Mouse (Mus musculus) gastrocnemius, postnatal 10 days (tissue): ENCODE measurements around the gene Mcm5. TPM values are rescaled to one million over a fixed set of nuclear protein-coding genes. Genes with fewer than 3 reads are reported as not detected.
A peak's percentile ranks its signal among the peaks of the same experiment; 100 is the strongest.

Experiments
- DNase-seq: peaks from one replicate; pipeline ENCODE4 v3.0.0; 2021; ENCODE audit warnings: mixed read lengths
- total RNA-seq, 2 experiments: library from RNA; stranded (reverse); gene quantifications; 2 replicates each; pipeline ENCODE4 v1.2.3; 2021

The Mcm5 gene
- total RNA-seq, 2 experiments from 2014 or later, result 11.9 to 15.5 TPM

DNA sequence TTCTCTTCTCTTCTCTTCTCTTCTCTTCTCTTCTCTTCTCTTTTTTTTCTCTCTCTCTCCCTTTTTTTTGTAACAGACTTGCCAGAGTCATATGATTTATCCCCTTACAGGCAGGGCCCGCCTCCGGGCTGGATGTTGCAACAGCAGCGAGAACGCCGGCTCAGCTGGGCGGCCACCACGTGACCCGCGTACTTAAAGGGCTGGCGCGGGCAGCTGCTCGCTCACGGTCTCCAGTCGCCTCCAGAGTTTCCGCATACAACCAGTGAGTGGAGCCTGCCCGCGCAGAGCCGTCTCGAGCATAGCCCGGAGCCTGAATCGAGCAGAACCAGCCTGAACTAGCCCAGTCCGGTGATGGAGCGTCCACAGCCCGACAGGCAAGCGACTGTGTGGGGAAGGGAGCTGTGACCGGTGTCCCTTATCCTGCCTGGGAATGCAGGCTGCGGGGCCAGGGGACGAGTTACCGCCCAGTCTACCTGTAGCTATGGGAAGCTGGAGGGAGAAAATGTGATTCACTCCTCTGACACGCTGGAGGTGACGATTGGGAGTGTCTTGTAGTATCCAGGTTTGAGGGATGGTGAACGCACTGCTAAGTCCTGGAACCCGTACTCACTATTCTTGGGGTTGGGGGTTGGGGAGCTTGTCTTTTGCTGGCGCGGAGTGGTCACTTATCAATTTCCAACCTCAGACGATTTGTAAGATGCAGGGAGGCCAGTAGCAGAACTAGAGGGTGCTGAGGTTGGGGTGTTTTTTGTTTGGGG, 15.8 kb upstream of the Mcm5 start, which contains the start of gene Hmox1:
Hmox1 (plus strand) TSS at position 223 of the 758 bp plus-strand sequence.
- DNase-seq, result peak; percentile 93

DNA sequence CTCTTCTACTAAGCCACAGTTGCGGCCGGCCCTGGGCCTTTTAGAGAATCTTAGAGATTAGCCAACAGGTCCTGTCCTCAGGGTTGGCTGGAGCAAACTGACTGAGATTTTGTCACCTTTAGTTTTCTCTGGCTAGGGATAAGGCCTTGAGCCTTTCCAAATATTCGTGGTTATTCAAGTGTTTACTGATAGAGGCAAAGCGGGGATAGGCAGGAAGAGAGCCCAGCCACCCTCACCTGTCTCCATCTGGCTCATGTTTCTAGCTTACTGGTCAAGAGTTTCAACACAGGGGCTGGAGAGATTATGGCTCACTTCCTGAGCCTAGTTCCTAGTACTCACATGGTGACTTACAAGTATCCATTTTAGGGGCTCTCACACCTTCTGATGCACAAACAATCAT, 6.4 kb upstream of the Mcm5 start:
- no peak for DNase-seq

DNA sequence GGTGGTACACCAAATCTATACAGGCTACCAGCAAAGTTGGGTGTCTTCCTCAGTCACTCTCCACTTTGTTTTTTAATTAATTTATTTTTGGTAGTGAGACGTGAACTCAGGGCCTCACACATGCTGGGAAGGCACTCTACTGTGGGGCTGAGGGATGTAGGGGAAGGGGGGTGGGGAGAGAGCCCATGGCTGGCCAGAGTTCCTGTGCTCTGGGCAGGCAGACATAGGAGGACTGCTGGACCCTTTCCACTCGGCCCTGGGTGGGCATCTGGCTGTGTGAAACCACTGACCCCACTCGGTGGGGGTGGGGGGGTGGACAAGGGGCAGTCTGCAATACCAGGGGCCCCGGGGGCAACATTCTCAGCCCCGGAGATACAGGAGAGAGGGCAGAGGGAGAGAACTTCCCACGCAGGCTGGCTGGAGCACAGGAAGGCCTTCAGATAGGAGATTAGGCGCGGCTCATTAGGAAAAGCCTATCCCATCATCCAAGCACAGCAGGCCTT, 5.9 kb upstream of the Mcm5 start:
- no peak for DNase-seq

DNA sequence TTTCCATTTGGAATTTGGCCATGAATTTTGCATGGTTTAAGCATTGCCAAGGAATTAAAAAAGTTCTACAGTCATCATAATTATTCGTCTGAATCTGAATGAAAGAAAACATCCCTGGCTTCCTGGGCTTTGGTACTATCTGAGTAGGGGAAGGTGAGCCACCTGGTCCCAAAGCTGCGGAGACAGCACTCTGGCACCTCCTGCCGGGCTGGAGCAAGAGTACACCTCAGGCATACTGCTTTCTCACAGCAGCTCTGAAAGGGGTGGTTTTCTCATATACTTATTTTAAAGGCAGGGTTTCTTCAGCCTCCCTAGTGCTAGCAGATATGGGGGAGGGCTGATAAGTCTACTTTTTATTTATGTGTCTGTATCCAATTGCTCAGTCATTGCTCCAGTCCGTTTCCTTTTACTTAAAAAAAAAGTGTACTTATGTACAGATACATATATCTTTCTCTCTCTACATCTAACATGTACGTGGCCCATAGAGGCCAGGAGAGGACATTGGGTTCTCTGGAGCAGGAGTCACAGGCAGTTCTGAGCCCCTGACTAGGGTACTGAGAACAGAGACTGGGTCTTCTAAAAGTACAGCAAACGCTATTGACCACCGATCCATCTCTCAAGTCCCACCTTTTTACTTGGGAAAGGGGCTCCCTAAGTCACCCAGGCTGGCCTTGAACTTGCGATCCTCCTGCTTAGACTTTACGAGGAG, 688 bp upstream of the Mcm5 start:
- peak; percentile 79 for DNase-seq

DNA sequence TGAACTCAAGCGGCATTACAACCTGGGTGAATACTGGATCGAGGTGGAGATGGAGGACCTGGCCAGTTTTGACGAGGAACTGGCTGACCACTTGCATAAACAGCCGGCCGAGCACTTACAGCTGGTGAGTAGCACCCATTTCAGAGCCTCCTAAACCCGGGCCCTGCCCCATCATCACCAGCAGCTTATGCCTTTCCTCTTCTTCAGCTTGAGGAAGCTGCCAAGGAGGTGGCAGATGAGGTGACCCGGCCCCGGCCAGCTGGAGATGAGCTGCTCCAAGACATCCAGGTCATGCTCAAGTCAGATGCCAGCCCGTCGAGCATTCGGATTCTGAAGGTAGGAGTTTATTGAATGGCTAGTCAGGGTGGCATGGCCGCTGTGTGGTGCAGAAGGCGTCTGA, 724 bp downstream of the Mcm5 start:
- no peak for DNase-seq

DNA sequence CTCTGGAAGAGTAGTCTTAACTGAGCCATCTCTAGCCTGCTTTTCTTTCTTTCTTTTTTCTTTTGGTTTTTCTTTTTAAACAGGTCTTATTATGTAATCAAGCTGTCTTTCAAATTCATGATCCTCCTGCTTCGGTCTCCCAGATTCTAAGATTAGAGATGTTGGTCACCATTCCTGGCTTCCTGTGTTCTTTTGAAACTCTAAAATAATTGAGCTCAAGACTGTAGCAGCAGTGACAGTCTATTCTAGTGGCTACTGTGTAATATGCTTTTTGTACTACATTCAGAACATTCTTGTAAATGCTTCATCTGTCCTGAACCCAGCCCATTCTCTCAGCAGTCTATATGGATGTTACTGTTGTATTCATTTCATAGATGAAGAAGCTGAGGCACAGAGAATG, 9.1 kb downstream of the Mcm5 start:
- no peak for DNase-seq

DNA sequence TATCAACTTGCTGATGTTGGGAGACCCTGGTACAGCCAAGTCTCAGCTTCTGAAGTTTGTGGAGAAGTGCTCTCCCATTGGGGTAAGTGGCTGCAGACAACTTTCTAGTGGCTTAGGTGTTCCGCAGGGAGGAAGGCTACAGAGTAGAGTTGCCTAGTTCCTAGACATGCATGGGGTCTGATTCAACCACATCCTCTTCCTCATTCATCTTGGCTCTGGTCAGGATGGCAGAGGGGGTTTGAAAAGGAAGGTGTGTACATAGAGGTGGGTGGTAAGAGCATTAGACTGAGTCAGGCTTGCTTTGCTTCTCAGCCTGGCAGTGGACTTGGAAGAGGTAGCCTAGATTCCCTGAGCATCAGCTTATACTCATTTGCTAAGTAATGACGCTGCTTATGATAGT, 9.9 kb downstream of the Mcm5 start:
- DNase-seq, result no peak

DNA sequence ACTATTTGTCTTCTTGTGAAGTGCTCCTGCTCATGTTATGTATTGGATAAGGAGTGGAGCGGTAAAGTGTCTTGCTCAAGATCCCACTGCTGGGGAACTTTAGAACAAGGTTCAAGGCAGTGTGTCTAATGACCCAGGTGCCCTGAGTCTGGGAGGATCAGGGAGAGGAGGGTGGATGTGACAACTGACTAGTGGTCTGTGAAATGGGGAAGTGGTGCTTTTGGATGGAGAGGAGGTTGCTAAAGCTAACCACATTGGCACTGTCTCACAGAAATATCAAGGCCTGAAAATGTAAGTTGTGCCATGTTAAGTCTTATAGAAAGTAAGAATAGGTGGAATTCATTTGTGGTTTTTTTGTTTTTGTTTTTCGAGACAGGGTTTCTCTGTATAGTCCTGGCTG, 10.4 kb downstream of the Mcm5 start:
- no peak for DNase-seq

DNA sequence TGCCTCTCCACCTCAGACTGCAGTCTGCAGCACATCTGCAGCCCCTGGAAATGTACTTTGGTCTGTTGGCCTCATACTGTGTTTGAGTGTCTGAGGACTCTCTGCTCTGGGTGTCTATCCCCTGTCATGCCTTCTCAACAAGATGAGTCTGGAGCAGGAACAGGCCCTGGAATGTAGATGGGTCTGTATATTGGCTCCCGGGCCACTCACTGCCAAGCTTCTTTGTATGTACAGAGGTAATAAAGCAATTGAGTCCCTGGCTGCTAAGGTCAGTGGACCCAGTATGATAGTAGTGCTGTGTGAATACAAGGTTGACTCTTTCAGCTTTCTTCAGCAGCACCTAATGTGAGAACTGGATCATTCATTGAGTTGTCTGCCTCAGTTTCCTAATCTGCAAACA, 18.0 kb downstream of the Mcm5 start:
- no peak for DNase-seq

DNA sequence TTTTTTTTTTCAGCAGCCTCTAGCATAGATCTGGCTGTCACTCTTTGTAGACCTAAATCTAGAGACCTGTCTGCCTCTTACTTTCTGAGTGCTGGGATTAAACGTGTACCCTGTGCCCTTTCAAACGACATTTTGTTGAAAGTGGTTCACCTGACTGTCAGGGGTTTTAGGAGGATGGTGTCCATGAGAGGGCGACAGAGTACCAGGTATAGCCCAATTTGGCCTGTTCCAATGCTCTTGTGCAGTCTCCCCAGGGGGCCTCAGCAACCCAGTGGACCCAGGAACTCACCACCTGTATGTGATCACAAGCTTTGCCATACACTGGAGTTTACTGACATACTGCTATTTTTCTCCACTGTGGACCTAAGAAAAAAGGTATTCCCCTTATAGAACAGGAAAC, 23.1 kb downstream of the Mcm5 start:
- DNase-seq, result peak; percentile 45

DNA sequence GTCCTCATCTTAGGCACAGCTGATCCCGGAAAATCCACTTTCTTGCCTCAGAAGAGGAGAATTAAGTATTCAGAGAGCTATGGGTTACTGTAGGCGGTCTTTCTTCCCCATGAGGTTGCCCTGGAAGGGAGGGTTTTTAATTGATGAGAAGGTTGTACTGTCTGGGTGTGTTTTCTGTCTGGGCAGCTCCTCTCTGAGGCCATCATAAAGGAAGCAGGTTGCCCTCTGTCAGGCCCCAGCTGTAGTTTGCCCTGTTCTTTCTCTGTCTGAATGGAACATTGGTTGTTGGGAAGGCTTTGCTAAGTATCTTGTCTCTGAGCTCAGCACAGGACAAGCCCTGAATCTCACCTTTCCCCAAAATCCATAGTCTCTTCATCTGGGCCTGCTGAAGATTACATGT, 24.0 kb downstream of the Mcm5 start:
- no peak for DNase-seq

DNA sequence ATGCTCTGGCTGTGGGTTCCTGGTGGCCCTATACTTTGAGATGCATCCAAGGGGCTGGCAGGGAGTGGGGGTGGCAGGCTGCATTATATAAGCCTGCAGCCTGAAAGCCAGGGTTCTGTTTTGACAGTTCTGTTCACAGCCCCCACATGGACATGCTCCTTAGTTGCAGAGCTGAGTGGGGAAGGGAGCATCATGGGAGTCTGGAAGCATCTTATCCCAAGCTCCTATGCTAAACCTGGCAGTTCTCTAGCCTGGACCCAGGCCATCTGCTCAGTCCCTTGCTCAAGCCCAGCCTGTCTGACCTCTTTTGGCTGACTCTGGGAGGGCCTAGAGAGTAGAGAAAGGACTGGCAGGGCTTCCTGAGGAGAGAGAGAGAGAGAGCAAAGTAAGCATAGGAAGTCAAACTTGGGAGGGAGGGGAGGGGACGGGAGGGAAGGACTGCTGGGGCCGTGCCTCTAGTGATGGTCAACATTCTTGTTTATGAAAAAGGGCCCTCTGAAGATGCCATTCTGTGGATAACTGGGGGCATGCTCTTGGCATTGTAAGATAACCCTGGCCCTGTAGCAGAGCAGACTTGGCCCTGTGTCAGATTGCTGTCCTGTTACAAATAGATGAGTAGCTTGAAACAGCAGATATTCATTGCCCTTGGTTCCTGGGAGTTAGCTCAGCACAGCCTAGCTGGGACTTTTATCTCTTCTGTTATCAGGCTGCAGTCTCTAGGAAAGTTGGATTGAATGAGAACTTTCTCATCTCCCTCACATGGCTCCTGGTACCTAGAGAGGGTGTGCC, 25.4 kb downstream of the Mcm5 start:
- peak; percentile 52 for DNase-seq

DNA sequence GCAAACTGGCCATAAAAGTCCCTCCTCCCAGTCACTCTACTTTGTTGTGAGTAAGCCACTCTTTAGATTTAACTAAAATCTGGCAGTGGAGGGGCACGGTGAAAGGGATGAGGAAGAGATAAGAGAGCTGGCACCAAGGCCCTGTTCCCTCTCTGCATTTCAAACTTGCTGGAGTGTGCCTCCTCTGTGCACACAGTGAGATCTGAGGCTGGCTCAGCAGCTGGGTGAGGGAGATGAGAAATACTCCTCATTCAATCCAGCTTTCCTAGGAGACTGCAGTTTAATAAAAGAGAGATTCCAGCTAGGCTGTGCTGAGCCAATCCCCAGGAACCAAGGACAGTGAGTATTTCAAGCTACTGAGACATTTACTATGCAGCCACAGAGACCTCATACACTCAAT, 26.4 kb downstream of the Mcm5 start:
- no peak for DNase-seq

DNA sequence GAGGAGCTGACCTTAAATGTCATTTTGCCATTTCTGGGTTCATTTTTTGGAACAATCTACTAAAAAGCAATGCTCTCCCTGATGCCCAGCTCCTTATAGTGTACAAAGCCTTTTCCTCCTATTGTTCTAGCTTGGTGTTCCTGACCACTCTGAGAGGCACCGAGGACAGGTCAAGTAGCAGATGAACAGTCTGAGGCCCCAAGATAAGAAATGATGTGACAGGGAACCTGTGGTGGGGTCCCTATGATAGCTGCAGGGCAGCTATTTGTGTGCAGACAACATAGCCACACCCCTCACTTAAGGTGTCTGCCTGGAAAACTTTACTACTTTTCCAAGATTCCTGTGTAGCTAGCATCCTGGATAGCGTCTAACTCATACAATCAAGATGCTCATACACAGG, 26.9 kb downstream of the Mcm5 start:
- no peak for DNase-seq

DNA sequence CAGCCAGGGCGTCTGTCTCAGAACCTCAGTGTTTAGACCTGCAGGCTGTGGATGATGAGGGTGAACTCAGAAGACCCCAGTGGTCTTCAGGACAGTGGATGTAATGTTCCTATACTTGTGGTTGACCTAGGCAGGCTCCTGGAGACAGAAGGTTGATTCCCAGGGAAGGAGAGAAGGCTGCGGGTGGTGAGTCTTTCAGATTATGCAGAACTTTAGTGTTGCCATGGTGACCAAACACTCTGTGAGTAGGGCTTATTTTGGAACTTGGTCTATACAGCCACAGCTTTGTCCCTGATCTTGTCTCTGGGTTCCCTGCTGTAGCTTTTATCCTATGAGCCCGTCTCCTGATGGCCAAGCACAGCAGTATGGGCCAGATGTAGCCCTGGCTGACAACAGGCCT, 28.2 kb downstream of the Mcm5 start:
- DNase-seq, result no peak

DNA sequence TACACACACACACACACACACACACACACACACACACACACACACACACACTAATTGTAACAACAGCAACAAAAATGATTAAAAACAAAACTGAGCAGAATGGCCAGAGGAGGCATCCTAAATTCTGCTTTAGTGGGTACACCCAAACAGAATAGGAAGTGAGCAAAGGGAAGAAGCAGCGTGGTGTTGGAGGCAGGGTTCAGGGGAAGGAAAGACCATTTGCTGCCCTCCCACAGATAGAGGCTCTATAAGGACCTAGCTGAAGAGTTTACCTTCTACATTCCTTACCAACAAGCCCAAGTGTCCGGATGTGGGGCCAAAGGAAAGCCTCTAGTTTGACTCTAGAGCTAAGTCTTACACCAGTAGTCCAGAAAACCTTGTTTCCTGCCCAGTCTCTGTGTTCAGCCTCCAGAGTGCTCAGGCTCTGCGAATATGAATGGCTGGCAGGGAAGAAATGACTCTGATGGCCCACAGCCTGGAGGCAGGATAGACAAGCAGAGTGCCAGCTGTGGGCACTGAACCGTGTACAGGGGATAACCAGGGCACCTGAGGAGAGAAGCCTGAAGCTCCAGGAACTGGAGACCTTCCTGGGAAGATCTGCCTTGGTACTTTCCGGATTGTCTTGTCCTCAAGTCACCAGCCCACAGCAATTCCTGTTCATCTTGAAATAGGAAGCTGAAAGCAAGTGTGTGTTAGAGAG, 41.7 kb downstream of the Mcm5 start:
- DNase-seq, result no peak

DNA sequence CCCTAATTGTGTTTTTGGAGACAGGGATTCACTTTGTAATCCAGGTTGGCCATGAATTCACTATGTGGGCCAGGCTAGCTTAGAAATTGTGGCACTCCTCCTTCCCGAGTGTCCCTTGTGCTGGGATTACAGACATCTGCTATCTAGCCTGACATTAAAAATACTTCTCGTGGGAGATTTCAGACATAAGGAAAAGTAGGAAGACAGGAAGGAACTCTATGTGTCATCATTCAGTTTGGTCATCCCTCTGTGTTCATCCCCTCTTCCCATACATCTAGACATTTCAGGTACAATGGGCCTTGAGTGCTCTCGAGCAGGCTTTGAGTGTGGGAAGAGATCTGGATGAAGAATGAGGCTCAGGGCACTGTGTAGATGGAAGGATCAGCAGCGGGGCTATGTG, 42.4 kb downstream of the Mcm5 start:
- DNase-seq, result no peak

DNA sequence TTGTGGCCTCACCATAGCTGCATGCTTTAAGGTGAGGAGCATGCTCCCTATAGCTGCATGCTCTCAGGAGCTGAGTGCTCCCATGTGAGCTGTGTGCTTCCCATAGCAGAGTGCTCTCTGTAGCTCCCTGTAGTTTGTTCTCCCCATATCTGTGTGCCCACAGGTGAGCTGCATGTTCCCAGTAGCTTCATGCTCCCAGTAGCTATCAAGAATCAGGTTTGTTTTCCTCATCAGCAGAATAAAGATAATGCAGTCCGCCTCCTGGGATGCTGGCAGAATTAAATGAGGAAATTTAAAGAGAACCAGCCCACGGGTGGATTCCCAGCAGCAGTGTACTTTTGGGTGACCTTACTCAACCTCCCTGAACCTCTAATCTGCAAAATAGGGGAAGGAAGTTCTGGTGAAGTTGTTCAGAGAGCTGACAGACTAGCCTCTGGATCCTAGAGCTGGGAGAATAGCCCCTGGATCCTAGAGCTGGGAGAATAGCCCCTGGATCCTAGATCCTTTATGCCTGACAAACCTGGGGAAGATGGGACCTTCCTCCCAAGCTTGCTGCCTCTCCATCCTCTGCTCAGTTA, 43.2 kb downstream of the Mcm5 start:
- no peak for DNase-seq

DNA sequence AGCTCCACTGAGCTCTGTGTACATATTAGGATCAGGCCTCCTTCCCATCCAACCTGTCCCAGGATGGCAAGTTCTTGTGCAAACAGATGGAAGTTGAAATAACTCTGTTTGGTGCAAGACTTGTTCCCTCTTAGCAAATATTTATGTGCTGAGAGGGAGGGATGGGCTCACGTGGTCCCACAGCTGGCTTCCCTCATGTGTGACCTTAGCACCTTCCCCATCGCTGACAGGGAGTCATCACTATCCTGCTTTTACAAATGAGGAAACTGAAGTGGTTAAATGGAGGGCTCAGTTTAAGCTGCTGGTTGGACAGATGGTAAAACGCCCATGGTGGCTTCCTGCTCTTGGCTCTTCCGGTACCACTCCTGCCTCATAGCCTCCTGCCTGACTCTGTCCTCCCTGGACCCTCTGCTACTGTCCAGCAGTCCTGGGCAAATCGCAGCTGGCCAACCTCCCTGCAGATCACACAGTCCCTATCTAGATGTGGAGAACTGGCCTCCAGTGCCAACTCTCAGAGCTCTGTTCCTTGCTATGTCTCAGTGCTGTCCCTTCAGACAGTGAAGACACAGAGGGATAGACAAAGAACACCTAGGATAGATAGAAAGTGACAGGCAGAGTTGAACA, 45.6 kb downstream of the Mcm5 start:
- DNase-seq, result no peak

DNA sequence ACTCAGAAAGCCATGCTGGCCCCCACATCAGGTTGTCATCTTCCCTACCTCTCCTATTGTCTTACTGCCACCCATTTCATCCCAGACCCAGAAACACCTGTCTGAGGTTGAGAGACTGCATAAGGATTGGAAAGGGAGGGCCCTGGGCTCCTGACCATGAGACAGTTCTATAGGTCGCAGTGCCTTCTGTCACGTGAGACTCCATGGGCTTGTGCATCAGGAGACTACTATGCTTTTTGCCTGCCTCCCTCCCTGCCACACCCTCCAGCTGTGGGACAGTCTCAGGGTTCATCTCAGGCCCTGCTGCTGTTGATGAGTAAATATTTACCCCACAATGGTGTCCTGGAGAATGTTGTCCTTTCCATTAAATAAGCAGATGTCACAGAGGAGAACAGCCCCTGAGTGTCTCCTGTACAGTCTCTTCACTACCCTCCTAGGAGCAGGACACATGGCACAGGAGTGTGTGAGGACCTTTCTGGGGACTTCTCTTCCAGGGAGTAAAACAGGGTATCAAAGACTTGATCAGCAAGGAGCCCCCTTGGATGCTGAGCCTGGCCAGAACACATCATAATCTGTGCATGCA, 46.5 kb downstream of the Mcm5 start:
- no peak for DNase-seq
